Mouse (Mus musculus) liver, adult 2 months (tissue): ENCODE measurements around the gene Cnksr1.

Experiments used
- CTCF ChIP-seq: fragments of 200-500 bp; IDR thresholded peaks from 2 replicates; pipeline ENCODE4 v1.5.1; 2011; ENCODE audit warnings: low read depth, low read length, control low read depth
- POLR2A ChIP-seq: fragments of 200-500 bp; IDR thresholded peaks from 2 replicates; pipeline ENCODE4 v1.6.1; 2011; ENCODE audit warnings: low read length, control low read depth; ENCODE audit not compliant: insufficient read depth; ENCODE audit errors: extremely low read depth

DNA sequence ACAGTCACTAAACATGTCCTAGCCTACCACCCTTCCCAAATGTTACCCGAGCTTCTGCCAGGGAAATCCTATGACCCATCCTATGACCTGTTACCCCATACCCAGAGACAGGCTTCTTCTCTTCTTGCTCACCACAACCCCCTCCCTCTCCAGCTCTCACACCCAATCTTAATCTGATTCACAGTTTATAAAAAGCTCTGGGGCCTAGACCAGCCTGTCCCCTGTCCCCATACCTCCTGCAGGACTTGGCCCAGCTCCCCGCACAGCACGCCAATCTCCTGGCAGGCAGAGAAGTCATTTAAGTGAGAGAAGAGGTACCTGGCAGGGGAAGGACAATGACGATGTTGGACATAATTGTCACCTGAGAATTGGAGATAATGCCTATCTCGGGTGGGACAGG, 3.3 kb downstream of the Cnksr1 start:
- TF ChIP-seq CTCF (no peak), POLR2A (no peak)
